Mouse (Mus musculus) forebrain, embryonic 12.5 days (tissue): ENCODE measurements at regions not wholly inside any gene's neighbourhood (a gene's known extent, or its start where the extent isn't known, plus 50 kb on each side); places are given as distances from the start of the nearest gene placed in this dataset.
A peak's percentile ranks its signal among the peaks of the same experiment; 100 is the strongest.

ENCODE experiments used
- ATAC-seq: fragments of 200-750 bp; cut with Nextera tagmentation; 2 replicates; pipeline ENCODE4 v1.8.0; 2017; ENCODE audit warnings: moderate TSS enrichment; ENCODE audit not compliant: low FRiP score
- H3K27ac ChIP-seq: fragments of 300-500 bp; sonication (generic); 2 replicates; pipeline ENCODE4 v1.5.1; 2016; ENCODE audit warnings: mild to moderate bottlenecking
- H3K27me3 ChIP-seq: fragments of 300-500 bp; sonication (generic); 2 replicates; pipeline ENCODE4 v1.6.1; 2016; ENCODE audit warnings: mild to moderate bottlenecking
- H3K36me3 ChIP-seq: fragments of 300-500 bp; sonication (generic); replicated peaks from 2 replicates; pipeline ENCODE4 v1.6.1; 2016; ENCODE audit warnings: mild to moderate bottlenecking
- H3K4me1 ChIP-seq: fragments of 300-500 bp; sonication (generic); 2 replicates; pipeline ENCODE4 v1.6.1; 2016
- H3K4me2 ChIP-seq: fragments of 300-500 bp; sonication (generic); 2 replicates; pipeline ENCODE4 v1.6.1; 2016; ENCODE audit warnings: mild to moderate bottlenecking, moderate library complexity
- H3K4me3 ChIP-seq: fragments of 300-500 bp; sonication (generic); replicated peaks from 2 replicates; pipeline ENCODE4 v1.5.1; 2016; ENCODE audit warnings: mild to moderate bottlenecking
- H3K9ac ChIP-seq: fragments of 300-500 bp; sonication (generic); 2 replicates; pipeline ENCODE4 v1.6.1; 2016; ENCODE audit warnings: mild to moderate bottlenecking
- H3K9me3 ChIP-seq: fragments of 300-500 bp; sonication (generic); 2 replicates; pipeline ENCODE4 v1.6.1; 2016
- WGBS: fragments of 180-500 bp; shearing (Covaris S2); methylation state at CpG from one replicate; pipeline ENCODE4 v1.1.7; 2016; 5-methylcytosine and 5-hydroxymethylcytosine counted together

GRCm38 (mm10) chr10:92556526-92557422 is 165.4 kb downstream of the Nedd1 start:
- peak; percentile 86 for ATAC-seq

GRCm38 (mm10) chr10:92555727-92556525 is 166.3 kb downstream of the Nedd1 start:
- WGBS, result 4% methylated on average over 13 of the region's 13 CpGs
- no peaks in the 10 kb centered on the region for H3K9me3 ChIP-seq
- H3K27ac ChIP-seq, result peak overlapping the region; percentile 92
- no peak overlapping the region for H3K4me3 ChIP-seq
- no peak overlapping the region for H3K9ac ChIP-seq
- H3K36me3 ChIP-seq, result no peaks in the 10 kb centered on the region
- peak overlapping the region; percentile 38 for H3K4me2 ChIP-seq
- H3K4me1 ChIP-seq, result peaks cover 25% of the 10 kb centered on the region
- peak; percentile 44 for ATAC-seq
- peaks cover 21% of the 10 kb centered on the region for H3K27me3 ChIP-seq

More at GRCm38 (mm10) chr10:92556526-92557422, 165.4 kb downstream of the Nedd1 start:
- Histone ChIP-seq H3K9me3 (no peaks in the 10 kb centered on the region), H3K9ac (no peak overlapping the region), H3K4me2 (peak overlapping the region; percentile 38), H3K4me1 (peaks cover 25% of the 10 kb centered on the region), H3K36me3 (no peaks in the 10 kb centered on the region), H3K27ac (peak overlapping the region; percentile 92), H3K27me3 (peaks cover 18% of the 10 kb centered on the region), H3K4me3 (no peak overlapping the region)
- 3% methylated on average over 8 of the region's 8 CpGs for WGBS

- peaks cover 12% of the 10 kb centered on the region for H3K27me3 ChIP-seq
- no peak for ATAC-seq
- H3K4me3 ChIP-seq, result no peak overlapping the region
- H3K9ac ChIP-seq, result no peak overlapping the region
- no peaks in the 10 kb centered on the region for H3K9me3 ChIP-seq
- H3K4me2 ChIP-seq, result no peak overlapping the region
- WGBS, result 73% methylated on average over 3 of the region's 3 CpGs
- H3K27ac ChIP-seq, result 0 out of 2 replicates have a peak overlapping the region, but pooled peaks have one; percentile 26
- H3K36me3 ChIP-seq, result no peaks in the 10 kb centered on the region
- H3K4me1 ChIP-seq, result peaks cover 27% of the 10 kb centered on the region
Observed at GRCm38 (mm10) chr10:92553966-92554365, 168.3 kb downstream of the Nedd1 start.

GRCm38 (mm10) chr10:92548875-92549586 is 173.2 kb downstream of the Nedd1 start:
- WGBS, result 66% methylated on average over 4 of the region's 4 CpGs
- Histone ChIP-seq H3K36me3 (no peaks in the 10 kb centered on the region), H3K9ac (no peak overlapping the region), H3K9me3 (no peaks in the 10 kb centered on the region), H3K4me3 (no peak overlapping the region), H3K27me3 (peaks cover 10% of the 10 kb centered on the region; the same call in 1 of the 2 replicates), H3K4me1 (peaks cover 5% of the 10 kb centered on the region; the same call in 1 of the 2 replicates), H3K27ac (no peak overlapping the region), H3K4me2 (no peak overlapping the region)
- no peak for ATAC-seq

- H3K36me3 ChIP-seq, result no peaks in the 10 kb centered on the region
- H3K4me1 ChIP-seq, result peaks cover 3% of the 10 kb centered on the region; the same call in 1 of the 2 replicates
- 88% methylated on average over 4 of the region's 4 CpGs for WGBS
- no peak overlapping the region for H3K4me3 ChIP-seq
- no peak overlapping the region for H3K4me2 ChIP-seq
- no peak for ATAC-seq
- no peaks in the 10 kb centered on the region for H3K9me3 ChIP-seq
- no peaks in the 10 kb centered on the region for H3K27me3 ChIP-seq
- H3K9ac ChIP-seq, result no peak overlapping the region
- no peak overlapping the region for H3K27ac ChIP-seq
Observed at GRCm38 (mm10) chr10:92538433-92538832, 183.8 kb downstream of the Nedd1 start.

- Histone ChIP-seq H3K9ac (no peak overlapping the region), H3K27ac (no peak overlapping the region), H3K4me1 (no peaks in the 10 kb centered on the region), H3K9me3 (no peaks in the 10 kb centered on the region), H3K4me2 (no peak overlapping the region), H3K27me3 (no peaks in the 10 kb centered on the region), H3K36me3 (no peaks in the 10 kb centered on the region), H3K4me3 (no peak overlapping the region)
- no peak for ATAC-seq
- WGBS, result 81% methylated on average over 5 of the region's 5 CpGs
Observed at GRCm38 (mm10) chr10:92516886-92517285, 205.3 kb downstream of the Nedd1 start.

GRCm38 (mm10) chr10:92511769-92512168 is 210.5 kb downstream of the Nedd1 start:
- H3K4me1 ChIP-seq, result no peaks in the 10 kb centered on the region
- H3K4me2 ChIP-seq, result no peak overlapping the region
- H3K9me3 ChIP-seq, result no peaks in the 10 kb centered on the region
- no peak overlapping the region for H3K4me3 ChIP-seq
- WGBS, result 87% methylated on average over 7 of the region's 7 CpGs
- no peak overlapping the region for H3K27ac ChIP-seq
- no peak overlapping the region for H3K9ac ChIP-seq
- no peaks in the 10 kb centered on the region for H3K27me3 ChIP-seq
- ATAC-seq, result no peak
- H3K36me3 ChIP-seq, result no peaks in the 10 kb centered on the region

- no peaks in the 10 kb centered on the region for H3K9me3 ChIP-seq
- no peaks in the 10 kb centered on the region for H3K4me1 ChIP-seq
- no peak for ATAC-seq
- no peak overlapping the region for H3K27ac ChIP-seq
- H3K9ac ChIP-seq, result no peak overlapping the region
- H3K4me3 ChIP-seq, result no peak overlapping the region
- WGBS, result 87% methylated on average over 2 of the region's 2 CpGs
- H3K36me3 ChIP-seq, result no peaks in the 10 kb centered on the region
- no peaks in the 10 kb centered on the region for H3K27me3 ChIP-seq
- no peak overlapping the region for H3K4me2 ChIP-seq
Observed at GRCm38 (mm10) chr10:92510677-92511076, 211.5 kb downstream of the Nedd1 start.

GRCm38 (mm10) chr10:92504271-92504670 is 217.9 kb downstream of the Nedd1 start:
- no peaks in the 10 kb centered on the region for H3K36me3 ChIP-seq
- no peak for ATAC-seq
- WGBS, result 81% methylated on average over 1 of the region's 1 CpGs
- H3K9me3 ChIP-seq, result no peaks in the 10 kb centered on the region
- no peak overlapping the region for H3K9ac ChIP-seq
- H3K4me2 ChIP-seq, result no peak overlapping the region
- no peak overlapping the region for H3K4me3 ChIP-seq
- H3K4me1 ChIP-seq, result no peaks in the 10 kb centered on the region
- no peaks in the 10 kb centered on the region for H3K27me3 ChIP-seq
- H3K27ac ChIP-seq, result no peak overlapping the region

- no peak overlapping the region for H3K4me2 ChIP-seq
- no peak overlapping the region for H3K4me3 ChIP-seq
- no peak for ATAC-seq
- no peak overlapping the region for H3K9ac ChIP-seq
- H3K27ac ChIP-seq, result no peak overlapping the region
- no peaks in the 10 kb centered on the region for H3K4me1 ChIP-seq
- WGBS, result 73% methylated on average over 1 of the region's 1 CpGs
- H3K27me3 ChIP-seq, result no peaks in the 10 kb centered on the region
- H3K9me3 ChIP-seq, result 0 out of 2 replicates have a peak, but pooled peaks cover 7% of the 10 kb centered on the region
- H3K36me3 ChIP-seq, result no peaks in the 10 kb centered on the region
Observed at GRCm38 (mm10) chr10:92483592-92483991, 238.6 kb downstream of the Nedd1 start.

GRCm38 (mm10) chr10:92473282-92473681 is 248.9 kb downstream of the Nedd1 start:
- H3K9me3 ChIP-seq, result no peaks in the 10 kb centered on the region
- H3K4me1 ChIP-seq, result 0 out of 2 replicates have a peak, but pooled peaks cover 3% of the 10 kb centered on the region
- ATAC-seq, result no peak
- no peaks in the 10 kb centered on the region for H3K27me3 ChIP-seq
- no peak overlapping the region for H3K4me3 ChIP-seq
- no peak overlapping the region for H3K27ac ChIP-seq
- H3K4me2 ChIP-seq, result no peak overlapping the region
- no peak overlapping the region for H3K9ac ChIP-seq
- H3K36me3 ChIP-seq, result no peaks in the 10 kb centered on the region
- 33% methylated on average over 3 of the region's 3 CpGs for WGBS

- no peak for ATAC-seq
Observed at GRCm38 (mm10) chr10:92471111-92471510, 251.1 kb downstream of the Nedd1 start.

More at GRCm38 (mm10) chr10:92471111-92471510, 251.1 kb downstream of the Nedd1 start:
- Histone ChIP-seq H3K27ac (no peak overlapping the region), H3K9me3 (no peaks in the 10 kb centered on the region), H3K9ac (no peak overlapping the region), H3K4me3 (no peak overlapping the region), H3K4me2 (no peak overlapping the region), H3K36me3 (no peaks in the 10 kb centered on the region), H3K27me3 (no peaks in the 10 kb centered on the region), H3K4me1 (0 out of 2 replicates have a peak, but pooled peaks cover 3% of the 10 kb centered on the region)
- 84% methylated on average over 1 of the region's 1 CpGs for WGBS
